Mouse (Mus musculus): ENCODE data around the gene Abcb8. TPM values are rescaled to one million over a fixed set of nuclear protein-coding genes. Genes with fewer than 3 reads are reported as not detected.
"Not testable (repeated sequence)": the region's sequence is repeated elsewhere in the genome, so short reads cannot be mapped to it uniquely, and the experiment has no call there.

The Abcb8 gene
- polyA plus RNA-seq, 1 experiment from 2014 or later: 45.7 TPM

- H3K4me3 ChIP-seq: peak overlapping the region; percentile 50
- peak overlapping the region; percentile 95 for H3K4me2 ChIP-seq
- ATAC-seq (ENCODE audit: low FRiP score): peak; percentile 33
- under 1% methylated on average over 73 of the region's 73 CpGs for WGBS
- no peaks in the 10 kb centered on the region for H3K36me3 ChIP-seq
- H3K9ac ChIP-seq: peak overlapping the region; percentile 76
- peaks cover 38% of the 10 kb centered on the region for H3K4me1 ChIP-seq (replicated peaks)
- H3K27me3 ChIP-seq: peaks cover 71% of the 10 kb centered on the region
- no peak overlapping the region for H3K27ac ChIP-seq
- H3K9me3 ChIP-seq: no peaks in the 10 kb centered on the region
Observed at GRCm38 (mm10) chr5:24387264-24388241, 5.9 kb upstream of the Abcb8 start.

- Histone ChIP-seq H3K4me1 (replicated peaks) (peaks cover 30% of the 10 kb centered on the region), H3K36me3 (no peaks in the 10 kb centered on the region), H3K27ac (no peak overlapping the region), H3K4me3 (peak overlapping the region; percentile 50), H3K9me3 (no peaks in the 10 kb centered on the region), H3K27me3 (peaks cover 71% of the 10 kb centered on the region), H3K9ac (peak overlapping the region; percentile 76), H3K4me2 (peak overlapping the region; percentile 95)
- WGBS: 25% methylated on average over 26 of the region's 26 CpGs
- no peak for ATAC-seq (ENCODE audit: low FRiP score)
Observed at GRCm38 (mm10) chr5:24388246-24388915, 5.1 kb upstream of the Abcb8 start.

GRCm38 (mm10) chr5:24389011-24389657 is 4.3 kb upstream of the Abcb8 start:
- no peaks in the 10 kb centered on the region for H3K9me3 ChIP-seq
- peaks cover 71% of the 10 kb centered on the region for H3K27me3 ChIP-seq
- no peaks in the 10 kb centered on the region for H3K36me3 ChIP-seq
- no peak overlapping the region for H3K4me3 ChIP-seq
- 50% methylated on average over 7 of the region's 7 CpGs for WGBS
- H3K9ac ChIP-seq: no peak overlapping the region
- ATAC-seq (ENCODE audit: low FRiP score): no peak
- H3K27ac ChIP-seq: no peak overlapping the region
- H3K4me2 ChIP-seq: no peak overlapping the region
- peaks cover 29% of the 10 kb centered on the region for H3K4me1 ChIP-seq (replicated peaks)

DNA sequence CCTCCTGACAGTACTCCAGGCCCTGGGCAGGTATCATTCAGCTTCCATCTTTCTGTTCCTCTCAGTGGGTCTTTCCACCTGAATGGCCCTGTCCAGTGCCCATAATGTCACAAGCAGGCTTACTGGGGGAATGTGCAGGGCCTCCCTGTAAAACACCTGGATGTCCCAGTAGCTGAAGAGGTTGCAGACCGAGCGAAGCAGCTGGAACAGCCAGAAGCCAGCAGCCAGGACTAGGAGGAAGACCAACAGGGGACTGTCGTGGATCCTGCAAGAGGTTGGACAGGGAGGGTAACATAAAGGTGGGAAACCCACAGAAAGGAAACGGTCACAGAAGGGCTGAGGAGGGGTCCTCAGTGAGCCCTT is 3.8 kb upstream of the Abcb8 start:
- WGBS: 78% methylated on average over 4 of the region's 4 CpGs
- peaks cover 68% of the 10 kb centered on the region for H3K27me3 ChIP-seq
- no peak overlapping the region for H3K9ac ChIP-seq

DNA sequence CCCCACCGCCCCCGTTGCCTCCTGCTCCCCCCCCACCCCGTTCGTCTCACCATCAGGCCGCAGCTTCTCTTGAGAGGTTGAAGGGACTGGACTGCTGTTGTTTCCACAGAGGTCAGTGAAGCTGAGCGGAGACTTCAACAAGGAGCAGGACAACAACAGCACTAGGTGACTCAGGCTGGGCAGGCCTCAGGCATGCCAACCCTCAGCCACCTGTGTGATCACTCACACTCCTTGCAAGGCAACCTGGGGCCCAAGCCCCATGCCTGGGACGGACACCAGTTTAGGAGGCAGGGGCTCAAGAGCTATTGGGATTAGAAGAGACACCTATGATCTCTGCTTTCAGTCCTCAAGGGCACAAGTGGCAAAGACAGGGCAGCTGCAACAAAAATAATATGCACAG is 1.6 kb upstream of the Abcb8 start, which contains the start of gene Atg9b:
Atg9b (minus strand) TSS at position 280 of the 400 bp plus-strand sequence.
- H3K27ac ChIP-seq: no peak within 1 kb of the TSS
- no peak within 1 kb of the TSS for H3K4me3 ChIP-seq
- ATAC-seq (ENCODE audit: low FRiP score): no peak
- peaks cover 46% of the 10 kb centered on the region for H3K27me3 ChIP-seq
- H3K9ac ChIP-seq: no peak within 1 kb of the TSS
- no peaks in the 10 kb centered on the region for H3K36me3 ChIP-seq
- 84% methylated on average over 7 of the region's 7 CpGs for WGBS
- H3K9me3 ChIP-seq: no peaks in the 10 kb centered on the region
- H3K4me1 ChIP-seq (replicated peaks): peaks cover 30% of the 10 kb centered on the region
- H3K4me2 ChIP-seq: no peak within 1 kb of the TSS

More for the DNA sequence above, 3.8 kb upstream of the Abcb8 start:
- no peak overlapping the region for H3K4me3 ChIP-seq
- H3K4me1 ChIP-seq (replicated peaks): peaks cover 26% of the 10 kb centered on the region
- H3K27ac ChIP-seq: no peak overlapping the region
- H3K36me3 ChIP-seq: no peaks in the 10 kb centered on the region
- ATAC-seq (ENCODE audit: low FRiP score): no peak
- no peaks in the 10 kb centered on the region for H3K9me3 ChIP-seq
- no peak overlapping the region for H3K4me2 ChIP-seq

- Histone ChIP-seq H3K4me1 (replicated peaks) (peaks cover 22% of the 10 kb centered on the region), H3K9ac (no peak overlapping the region), H3K9me3 (no peaks in the 10 kb centered on the region), H3K36me3 (no peaks in the 10 kb centered on the region), H3K4me2 (no peak overlapping the region), H3K4me3 (no peak overlapping the region), H3K27ac (no peak overlapping the region), H3K27me3 (peaks cover 37% of the 10 kb centered on the region)
- 78% methylated on average over 7 of the region's 7 CpGs for WGBS
- no peak for ATAC-seq (ENCODE audit: low FRiP score)
Observed at GRCm38 (mm10) chr5:24392724-24393123, 739 bp upstream of the Abcb8 start.

DNA sequence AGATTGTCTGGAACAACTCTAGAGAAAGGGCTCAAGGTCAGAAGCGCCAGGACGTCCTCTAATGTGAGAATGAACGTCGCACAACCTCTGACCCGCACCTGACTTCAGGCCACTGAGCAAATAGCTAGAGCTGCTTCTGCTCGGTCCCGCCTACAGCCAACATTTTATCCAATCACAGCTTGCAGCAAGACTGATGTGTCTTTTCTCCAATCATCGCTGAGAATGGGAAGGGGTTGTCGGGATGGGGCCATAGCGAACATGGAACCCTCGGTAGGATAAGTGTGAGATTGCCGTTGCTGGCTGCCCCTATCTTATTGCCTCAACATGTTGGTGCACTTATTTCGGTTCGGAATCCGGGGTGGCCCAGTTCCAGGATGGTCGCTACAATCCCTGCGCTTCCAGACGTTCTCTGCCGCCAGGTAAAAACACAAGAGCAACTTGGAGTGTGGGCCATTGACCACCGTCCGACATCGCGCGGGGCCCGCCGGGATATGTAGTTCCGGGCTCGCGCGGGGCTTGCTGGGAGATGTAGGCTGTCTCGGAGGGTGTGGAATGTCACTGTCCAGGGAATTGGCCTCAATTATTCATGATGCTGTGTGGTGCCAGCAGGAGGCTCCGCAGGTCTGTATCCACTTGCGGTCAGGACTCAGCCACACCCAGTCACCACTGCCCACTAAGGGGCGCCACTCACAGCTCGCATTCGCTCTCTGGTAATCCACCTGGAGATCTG is 867 bp downstream of the Abcb8 start:
- no peaks in the 10 kb centered on the region for H3K36me3 ChIP-seq
- H3K4me2 ChIP-seq: peak overlapping the region; percentile 51
- no peaks in the 10 kb centered on the region for H3K9me3 ChIP-seq
- peak; percentile 96 for ATAC-seq (ENCODE audit: low FRiP score)
- H3K9ac ChIP-seq: peak overlapping the region; percentile 67
- peaks cover 10% of the 10 kb centered on the region for H3K4me1 ChIP-seq (replicated peaks)
- peak overlapping the region; percentile 89 for H3K27ac ChIP-seq
- WGBS: 1% methylated on average over 36 of the region's 36 CpGs
- H3K4me3 ChIP-seq: peak overlapping the region; percentile 50
- peaks cover 21% of the 10 kb centered on the region for H3K27me3 ChIP-seq

GRCm38 (mm10) chr5:24396254-24396653 is 2.8 kb downstream of the Abcb8 start:
- 91% methylated on average over 6 of the region's 6 CpGs for WGBS
- not testable (repeated sequence) for H3K9ac ChIP-seq

GRCm38 (mm10) chr5:24399686-24400085 is 6.2 kb downstream of the Abcb8 start:
- Histone ChIP-seq H3K27me3 (no peaks in the 10 kb centered on the region), H3K4me2 (no peak overlapping the region), H3K9me3 (no peaks in the 10 kb centered on the region), H3K9ac (no peak overlapping the region), H3K4me1 (replicated peaks) (peaks cover 17% of the 10 kb centered on the region; the same call in 1 of the 2 replicates), H3K36me3 (peaks cover 49% of the 10 kb centered on the region), H3K27ac (no peak overlapping the region), H3K4me3 (no peak overlapping the region)
- 91% methylated on average over 10 of the region's 10 CpGs for WGBS
- ATAC-seq (ENCODE audit: low FRiP score): no peak

More at GRCm38 (mm10) chr5:24396254-24396653, 2.8 kb downstream of the Abcb8 start:
- H3K27me3 ChIP-seq; H3K4me2 ChIP-seq; ATAC-seq (ENCODE audit: low FRiP score); H3K4me3 ChIP-seq; H3K27ac ChIP-seq; H3K9me3 ChIP-seq: not testable (repeated sequence)
- peaks cover 16% of the 10 kb centered on the region for H3K36me3 ChIP-seq
- peaks cover 10% of the 10 kb centered on the region for H3K4me1 ChIP-seq (replicated peaks)

DNA sequence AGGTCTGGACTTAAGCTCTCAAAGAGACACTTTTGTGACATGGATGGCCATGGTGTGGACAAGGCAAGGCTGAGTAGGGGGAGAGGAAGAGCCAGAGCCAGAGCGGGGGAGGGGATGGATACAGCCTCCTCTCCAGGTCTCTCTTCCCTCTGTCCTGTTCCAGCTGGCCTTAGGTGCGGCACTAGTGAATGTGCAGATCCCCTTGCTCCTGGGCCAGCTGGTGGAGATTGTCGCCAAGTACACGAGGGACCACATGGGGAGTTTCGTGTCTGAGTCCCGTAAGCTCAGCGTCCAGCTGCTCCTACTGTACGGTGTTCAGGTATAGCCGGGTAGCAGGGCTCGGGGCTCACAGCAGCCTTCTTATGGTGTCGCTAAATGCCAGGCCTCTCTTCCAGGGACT is 6.9 kb downstream of the Abcb8 start:
- H3K9me3 ChIP-seq: no peaks in the 10 kb centered on the region
- 85% methylated on average over 11 of the region's 11 CpGs for WGBS
- ATAC-seq (ENCODE audit: low FRiP score): no peak

GRCm38 (mm10) chr5:24400911-24401605 is 7.6 kb downstream of the Abcb8 start:
- 89% methylated on average over 5 of the region's 5 CpGs for WGBS
- Histone ChIP-seq H3K36me3 (peaks cover 63% of the 10 kb centered on the region), H3K9me3 (no peaks in the 10 kb centered on the region), H3K27ac (no peak overlapping the region), H3K4me3 (no peak overlapping the region), H3K9ac (no peak overlapping the region), H3K27me3 (no peaks in the 10 kb centered on the region), H3K4me1 (replicated peaks) (peaks cover 12% of the 10 kb centered on the region; the same call in 1 of the 2 replicates), H3K4me2 (no peak overlapping the region)
- no peak for ATAC-seq (ENCODE audit: low FRiP score)

More for the DNA sequence above, 6.9 kb downstream of the Abcb8 start:
- Histone ChIP-seq H3K27ac (no peak overlapping the region), H3K4me2 (no peak overlapping the region), H3K27me3 (no peaks in the 10 kb centered on the region), H3K9ac (no peak overlapping the region; the same call in 1 of the 2 replicates), H3K36me3 (peaks cover 56% of the 10 kb centered on the region), H3K4me1 (replicated peaks) (peaks cover 12% of the 10 kb centered on the region; the same call in 1 of the 2 replicates), H3K4me3 (no peak overlapping the region)

All from hindbrain, embryonic 13.5 days (tissue).